Mouse (Mus musculus): ENCODE data around the gene Ppp2r1b.

- TF ChIP-seq HCFC1 (IDR thresholded peaks at IDR 0.05; ENCODE audit: low read depth, low read length) (no peak), CTCF (conservative IDR thresholded peaks at IDR 0.05 in 1 of 2, IDR thresholded peaks at IDR 0.05 in 1 of 2; ENCODE audit: low read depth in 2 of 2, low read length in 2 of 2) (no peak), POLR2A (IDR thresholded peaks at IDR 0.05; ENCODE audit: low read depth, low read length) (no peak), ZC3H11A (IDR thresholded peaks at IDR 0.05; ENCODE audit: low read depth, low read length) (no peak), TCF12 (IDR thresholded peaks at IDR 0.05; ENCODE audit: low read depth, low read length) (no peak), MAFK (IDR thresholded peaks at IDR 0.05; ENCODE audit: insufficient replicate concordance, low read length) (no peak), ZNF384 (IDR thresholded peaks at IDR 0.05; ENCODE audit: low read depth, low read length) (no peak), EP300 (IDR thresholded peaks at IDR 0.05; ENCODE audit: low read length) (no peak), KAT2A (IDR thresholded peaks at IDR 0.05; ENCODE audit: insufficient replicate concordance, low read length) (no peak), SIN3A (IDR thresholded peaks at IDR 0.05; ENCODE audit: low read length) (no peak), ELF1 (IDR thresholded peaks at IDR 0.05; ENCODE audit: low read depth, low read length) (no peak), MAZ (IDR thresholded peaks at IDR 0.05; ENCODE audit: low read depth, low read length) (no peak), ETS1 (conservative IDR thresholded peaks at IDR 0.05; ENCODE audit: low read depth, low read length) (no peak), TBP (conservative IDR thresholded peaks at IDR 0.05; ENCODE audit: low read depth, low read length) (no peak)
Measured at GRCm38 (mm10) chr9:50925801-50926200, 80.7 kb downstream of the Ppp2r1b start.
